Mouse (Mus musculus) MEL (cell line): ENCODE measurements around the gene Rcsd1.

ENCODE experiments used
- CHD1 ChIP-seq: IDR thresholded peaks from 2 replicates; pipeline ENCODE4 v1.6.1; 2012; ENCODE audit warnings: low read depth, mild to moderate bottlenecking, inconsistent platforms, low read length, improper control_type of control experiment
- CTCF ChIP-seq, 3 experiments: IDR thresholded peaks in 2 of 3; conservative IDR thresholded peaks in 1 of 3; 2 replicates each; pipeline ENCODE4 v1.5.1; 2011 to 2012; ENCODE audit warnings: low read length in 3 of 3, low read depth in 2 of 3, mild to moderate bottlenecking in 2 of 3, improper control_type of control experiment in 1 of 3, inconsistent platforms in 1 of 3, mixed read lengths in 1 of 3, moderate library complexity in 1 of 3; ENCODE audit not compliant: control insufficient read depth in 1 of 3, insufficient read depth in 1 of 3, poor library complexity in 1 of 3, severe bottlenecking in 1 of 3
- KAT2A ChIP-seq: conservative IDR thresholded peaks from 2 replicates; pipeline ENCODE4 v1.6.1; 2012; ENCODE audit warnings: low read depth, low read length, improper control_type of control experiment, inconsistent platforms
- MAX ChIP-seq: IDR thresholded peaks from 2 replicates; pipeline ENCODE4 v1.6.1; 2011; ENCODE audit warnings: low read length, improper control_type of control experiment
- POLR2A ChIP-seq, 2 experiments: IDR thresholded peaks; 2 replicates each; pipeline ENCODE4 v1.6.1; 2011 to 2012; ENCODE audit warnings: low read length in 2 of 2, mild to moderate bottlenecking in 2 of 2, control low read depth in 1 of 2, improper control_type of control experiment in 1 of 2, low read depth in 1 of 2, moderate library complexity in 1 of 2; ENCODE audit not compliant: control insufficient read depth in 1 of 2, insufficient read depth in 1 of 2, poor library complexity in 1 of 2
- POLR2AphosphoS5 ChIP-seq: IDR thresholded peaks from 2 replicates; pipeline ENCODE4 v1.6.1; 2012; ENCODE audit warnings: low read depth, borderline replicate concordance, mild to moderate bottlenecking, inconsistent platforms, low read length, moderate library complexity, mixed read lengths
- RAD21 ChIP-seq: IDR thresholded peaks from 2 replicates; pipeline ENCODE4 v1.6.1; 2011; ENCODE audit warnings: mild to moderate bottlenecking, low read depth, low read length, improper control_type of control experiment
- SMC3 ChIP-seq: IDR thresholded peaks from 2 replicates; pipeline ENCODE4 v1.6.1; 2011; ENCODE audit warnings: low read depth, low read length, improper control_type of control experiment
- TAL1 ChIP-seq: IDR thresholded peaks from 2 replicates; pipeline ENCODE4 v1.6.1; 2012; ENCODE audit warnings: mild to moderate bottlenecking, inconsistent platforms, low read length, moderate library complexity, mixed read lengths
- TCF12 ChIP-seq: IDR thresholded peaks from 2 replicates; pipeline ENCODE4 v1.6.1; 2014; ENCODE audit warnings: low read depth, mild to moderate bottlenecking, inconsistent platforms, low read length, improper control_type of control experiment, moderate library complexity

DNA sequence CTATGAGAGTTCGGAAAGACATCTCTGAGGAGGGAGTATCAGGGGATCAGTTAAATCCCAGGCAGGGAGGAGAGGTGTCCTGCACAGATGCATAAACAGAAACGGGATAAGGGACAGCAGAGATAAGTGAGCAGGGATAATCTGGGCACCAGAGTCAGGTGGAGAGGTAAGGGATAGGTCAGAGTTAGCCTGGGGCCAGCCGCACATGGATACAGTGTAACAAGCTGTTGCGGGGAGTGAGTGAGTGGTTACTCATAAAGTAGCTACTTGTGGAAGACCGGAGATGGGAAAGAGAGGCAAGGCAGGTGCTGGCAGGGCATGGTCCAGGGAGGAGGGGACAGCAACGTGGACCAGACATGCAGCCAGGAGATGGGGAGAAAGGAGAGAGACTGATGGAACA, 39.5 kb downstream of the Rcsd1 start:
- no peak for TF ChIP-seq MAX
- TF ChIP-seq CTCF (IDR thresholded peaks at IDR 0.05 in 2 of 3, conservative IDR thresholded peaks at IDR 0.05 in 1 of 3; ENCODE audit: control insufficient read depth in 1 of 3, insufficient read depth in 1 of 3, low read depth in 2 of 3, low read length in 3 of 3, poor library complexity in 1 of 3, severe bottlenecking in 1 of 3), result no peak
- no peak for TF ChIP-seq CHD1
- TF ChIP-seq POLR2AphosphoS5, result no peak
- no peak for TF ChIP-seq KAT2A
- TF ChIP-seq POLR2A (IDR thresholded peaks at IDR 0.05; ENCODE audit: control insufficient read depth in 1 of 2, insufficient read depth in 1 of 2, low read depth in 1 of 2, low read length in 2 of 2, poor library complexity in 1 of 2), result no peak
- no peak for TF ChIP-seq TCF12
- TF ChIP-seq SMC3, result no peak
- TF ChIP-seq RAD21, result no peak
- no peak for TF ChIP-seq TAL1
